Mouse (Mus musculus) frontal cortex, postnatal 10 days (tissue): ENCODE measurements around the gene Gm20388.
"Not testable (repeated sequence)": the region's sequence is repeated elsewhere in the genome, so short reads cannot be mapped to it uniquely, and the experiment has no call there.

Source experiments
- DNase-seq, 2 experiments: peaks; one replicate each; pipeline ENCODE4 v3.0.0; 2022; ENCODE audit warnings: low spot score in 2 of 2, mixed read lengths in 1 of 2

The Gm20388 gene

GRCm38 (mm10) chr8:121660602-121661001 is 1750.0 kb downstream of the Gm20388 start:
- no peak for DNase-seq

GRCm38 (mm10) chr8:121661631-121662357 is 1751.2 kb downstream of the Gm20388 start:
- DNase-seq: no peak

DNA sequence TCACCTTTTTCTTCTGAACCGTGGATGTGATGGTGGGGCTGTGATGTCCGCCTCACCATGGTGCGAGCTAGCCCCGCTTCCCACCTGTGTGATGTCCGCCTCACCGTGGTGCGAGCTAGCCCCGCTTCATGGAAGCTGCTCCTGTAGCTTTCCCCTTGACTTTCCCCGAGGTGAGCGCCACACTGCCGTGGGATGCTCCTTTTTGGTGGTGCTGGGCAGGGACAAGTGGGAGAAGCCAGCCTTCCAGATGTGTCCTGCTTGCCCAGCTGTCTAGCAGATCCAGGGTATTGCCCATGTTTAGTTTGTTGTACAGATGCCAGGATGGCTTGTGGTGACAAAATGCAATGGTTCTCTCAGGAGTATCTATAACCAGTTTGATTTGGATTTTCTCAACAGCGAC is 1752.5 kb downstream of the Gm20388 start:
- DNase-seq: no peak

- no peak for DNase-seq
These were observed 1754.7 kb downstream of the Gm20388 start for GRCm38 (mm10) chr8:121665329-121665728.

GRCm38 (mm10) chr8:121667936-121668500 is 1757.4 kb downstream of the Gm20388 start:
- not testable (repeated sequence) for DNase-seq

- peak; percentile 63 to 74 for DNase-seq
These were observed 1757.9 kb downstream of the Gm20388 start for GRCm38 (mm10) chr8:121668553-121668952.

- peak in 1 of 2 experiments; percentile 54 for DNase-seq
These were observed 1758.6 kb downstream of the Gm20388 start for GRCm38 (mm10) chr8:121669208-121669607.

DNA sequence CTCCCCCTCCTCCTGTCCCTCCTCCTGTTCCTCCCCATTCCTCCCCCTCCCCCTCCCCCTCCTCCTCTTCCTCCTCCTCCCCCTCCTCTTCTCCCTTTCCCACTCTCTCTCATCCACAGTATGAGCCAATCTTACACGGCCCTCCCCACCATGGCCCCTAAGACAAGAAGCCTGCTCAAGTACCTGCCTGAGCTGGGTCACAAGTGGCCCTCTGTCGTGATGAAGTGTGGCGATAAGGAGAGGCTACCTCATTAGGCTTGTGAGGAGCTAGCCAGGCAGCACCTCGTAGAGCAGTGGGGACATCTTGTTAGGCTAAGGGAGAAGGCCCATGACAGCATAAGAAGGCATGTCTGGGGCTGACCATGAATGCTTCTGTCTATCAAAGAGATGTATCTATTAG is 1762.5 kb downstream of the Gm20388 start:
- DNase-seq: no peak

- DNase-seq: no peak
These were observed 1763.3 kb downstream of the Gm20388 start for GRCm38 (mm10) chr8:121673917-121674316.

DNA sequence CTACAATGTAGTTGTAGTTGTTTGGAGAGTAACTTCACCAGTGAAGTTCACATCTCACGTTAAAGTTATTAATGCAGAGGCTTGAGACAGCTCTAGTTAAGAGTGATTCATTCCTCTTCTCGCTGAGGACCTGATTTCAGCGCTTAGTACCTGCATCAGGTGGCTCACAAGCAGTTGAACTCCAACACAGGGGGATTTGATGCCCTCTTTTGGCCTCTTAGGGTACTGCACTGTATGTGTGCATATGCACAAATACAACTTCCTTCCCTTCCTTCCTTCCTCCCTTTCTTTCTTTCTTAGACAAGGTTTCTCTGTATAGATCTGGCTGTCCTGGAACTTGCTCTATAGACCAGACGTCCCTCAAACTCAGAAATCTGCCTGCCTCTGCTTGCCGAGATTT is 1763.9 kb downstream of the Gm20388 start:
- DNase-seq: no peak

GRCm38 (mm10) chr8:121675161-121675560 is 1764.5 kb downstream of the Gm20388 start:
- no peak for DNase-seq

DNA sequence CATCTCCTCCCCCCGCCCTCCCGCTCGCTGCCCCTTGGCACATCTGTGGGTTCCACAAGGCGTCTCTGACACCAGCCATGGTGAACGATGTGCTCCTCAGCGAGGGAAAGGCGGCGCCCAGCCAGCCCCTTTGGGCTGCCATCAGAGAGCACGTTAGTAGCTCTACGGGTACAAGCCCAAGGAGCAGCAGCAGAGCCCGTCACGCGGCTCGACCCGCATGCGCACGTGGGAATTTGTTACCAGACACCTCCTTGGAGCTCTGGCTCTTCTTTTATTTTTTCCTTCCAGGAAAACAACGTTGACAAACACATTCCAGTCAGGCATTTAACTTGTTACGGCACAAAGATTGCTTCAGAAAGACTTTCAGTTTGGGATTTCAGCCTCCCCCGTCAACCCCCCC is 1765.1 kb downstream of the Gm20388 start:
- DNase-seq: no peak

GRCm38 (mm10) chr8:121678696-121679095 is 1768.1 kb downstream of the Gm20388 start:
- no peak for DNase-seq

DNA sequence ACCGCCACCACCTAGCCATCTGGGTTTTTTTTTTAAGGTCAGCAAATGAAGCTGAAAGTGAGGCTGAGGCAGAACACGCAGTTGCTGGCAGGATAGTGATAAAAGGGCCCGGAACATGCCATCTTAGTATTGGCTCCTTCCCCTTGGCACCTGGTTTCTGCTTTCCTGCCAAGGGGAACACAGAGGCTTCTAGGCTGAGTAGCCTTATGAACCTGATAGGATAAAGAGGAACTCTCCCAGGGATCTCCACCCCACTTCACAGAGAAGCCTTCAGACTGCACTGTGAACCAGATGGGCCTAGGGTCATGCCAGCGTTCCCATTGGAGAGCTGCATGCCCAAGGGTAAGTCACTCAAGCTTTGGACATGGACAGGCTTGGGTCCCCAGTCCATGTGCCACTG is 1770.3 kb downstream of the Gm20388 start:
- no peak for DNase-seq

DNA sequence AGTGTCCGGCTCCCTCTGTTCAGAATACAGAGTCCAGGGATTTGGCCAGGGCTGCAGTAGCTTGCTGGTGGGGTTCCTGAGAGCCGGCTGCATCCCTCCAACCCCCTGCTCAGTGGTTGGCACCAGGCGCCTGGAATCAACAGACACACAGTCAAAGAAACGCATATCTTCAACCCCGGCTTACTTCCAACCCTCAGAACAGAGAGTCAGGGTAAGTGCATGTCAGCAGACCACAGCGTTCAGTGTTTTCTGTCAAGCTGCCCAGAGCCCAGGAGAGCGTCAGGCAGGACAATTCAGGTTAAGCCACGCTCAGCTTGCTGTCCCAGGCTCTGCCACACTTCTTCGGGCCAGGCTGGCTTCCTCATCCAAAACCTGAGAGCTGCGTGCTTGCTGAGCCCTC is 1770.8 kb downstream of the Gm20388 start:
- DNase-seq: no peak

DNA sequence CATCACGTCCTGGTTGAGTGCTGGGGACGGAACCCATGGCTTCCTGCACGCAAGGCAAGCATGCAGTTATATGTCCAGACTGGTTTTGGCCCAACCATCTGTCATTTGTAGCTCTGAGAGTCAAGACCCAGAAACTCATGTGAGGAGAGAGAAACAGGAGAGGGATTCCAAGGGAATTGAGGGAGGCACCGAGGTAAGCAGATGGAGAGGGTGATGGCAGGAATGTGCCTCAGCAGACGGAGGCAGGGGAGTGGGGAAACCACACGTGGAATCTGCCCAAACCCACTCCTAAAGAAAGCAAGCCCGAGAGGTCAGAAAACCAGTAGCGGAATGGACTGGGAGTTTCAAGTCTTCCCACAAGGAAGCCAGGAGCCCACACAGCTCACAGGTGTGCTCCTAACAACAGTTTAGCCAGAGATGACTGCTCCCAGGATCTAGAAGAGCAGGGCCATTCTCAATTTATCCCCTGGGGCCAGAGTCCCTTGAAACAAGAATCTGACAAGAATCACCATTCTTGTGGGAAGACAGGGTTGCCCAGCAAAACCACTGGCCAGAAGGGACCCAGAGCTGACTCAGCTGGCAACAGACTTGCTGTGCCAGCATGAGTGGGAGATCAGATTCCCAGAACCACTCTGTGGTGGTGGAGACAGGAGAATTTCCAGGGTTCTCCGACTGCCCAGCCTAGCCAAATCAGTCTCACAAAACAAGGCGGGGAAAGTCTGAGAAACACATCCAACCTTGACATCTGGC is 1772.6 kb downstream of the Gm20388 start:
- no peak for DNase-seq

GRCm38 (mm10) chr8:121685419-121685818 is 1774.8 kb downstream of the Gm20388 start:
- no peak for DNase-seq

DNA sequence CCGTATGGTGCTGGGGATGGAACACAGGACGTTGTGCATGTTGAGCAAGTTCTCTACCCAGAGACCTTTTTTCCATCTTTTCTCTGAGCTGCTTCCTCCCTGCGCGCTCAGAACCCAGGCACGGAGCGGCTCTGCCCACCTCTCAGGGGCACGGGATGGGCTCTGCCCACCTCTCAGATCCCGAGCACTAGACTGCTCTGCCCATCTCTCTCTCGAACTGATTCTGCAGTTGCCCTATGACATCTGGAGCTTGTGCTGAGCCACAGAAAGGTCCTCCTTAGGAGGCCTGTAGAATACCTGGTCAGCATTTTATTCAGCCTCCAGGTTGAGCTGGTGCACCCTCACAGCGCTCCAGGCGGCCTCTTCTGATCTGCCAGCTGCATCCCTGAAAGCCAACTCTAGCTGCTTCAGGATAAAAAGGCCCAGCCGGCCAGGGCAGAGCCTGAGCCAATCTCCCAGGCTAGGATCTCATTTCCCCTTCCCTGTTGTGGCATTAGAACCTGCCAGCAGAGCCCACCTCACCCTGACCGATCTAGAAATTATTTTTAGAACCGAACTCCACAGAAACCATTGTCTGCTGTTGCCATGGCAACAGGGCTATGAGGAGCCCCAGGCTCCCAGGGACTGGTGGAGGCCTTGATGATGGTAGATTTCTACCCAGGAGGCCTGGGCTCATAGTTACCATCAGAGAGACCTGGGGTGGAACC is 1777.0 kb downstream of the Gm20388 start:
- peak; percentile 61 to 68 for DNase-seq

DNA sequence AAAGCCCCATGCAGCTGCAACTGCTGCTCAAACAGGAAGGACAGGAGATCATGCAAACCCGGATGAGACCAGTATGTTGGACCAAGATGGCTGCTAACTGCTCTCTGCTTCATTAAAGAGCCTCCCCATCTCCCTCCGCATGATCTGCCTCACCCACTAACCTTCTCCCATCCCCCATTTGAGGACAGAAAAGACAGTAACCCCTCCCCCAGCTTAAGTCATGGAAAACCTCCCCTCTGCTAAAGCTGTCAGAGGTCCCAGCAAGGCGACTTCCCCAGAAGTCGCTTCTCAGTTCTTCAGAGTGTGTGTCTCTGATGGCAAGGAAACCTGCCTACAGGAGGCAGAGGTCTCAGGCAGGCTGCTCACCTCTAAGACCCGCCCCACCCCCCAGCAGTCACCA is 1777.9 kb downstream of the Gm20388 start:
- no peak for DNase-seq

DNA sequence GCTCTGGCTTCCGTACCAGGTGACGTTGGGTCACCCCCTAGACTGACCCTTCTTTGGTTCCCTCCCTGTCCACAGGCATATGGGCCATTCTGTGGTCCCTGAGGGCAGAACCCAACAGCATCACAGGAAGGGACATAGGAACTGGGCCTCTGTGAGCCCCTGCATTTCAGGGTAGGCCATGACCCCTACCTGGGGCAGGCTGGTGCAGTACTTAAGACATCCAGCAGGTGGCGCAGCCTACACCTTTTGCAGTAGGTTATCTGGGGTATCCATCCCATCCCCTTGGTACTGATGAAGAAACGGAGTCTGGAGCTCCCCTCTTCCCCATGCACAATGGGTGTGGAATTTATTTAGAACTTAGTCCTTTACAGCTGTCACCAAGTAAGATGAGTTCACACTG is 1783.8 kb downstream of the Gm20388 start:
- no peak for DNase-seq

- DNase-seq: no peak
These were observed 1785.0 kb downstream of the Gm20388 start for GRCm38 (mm10) chr8:121695585-121696184.
